Mouse (Mus musculus) stomach, embryonic 16.5 days (tissue): ENCODE measurements around the gene Adck2. TPM values are rescaled to one million over a fixed set of nuclear protein-coding genes. Genes with fewer than 3 reads are reported as not detected.

Experiments used
- ATAC-seq: fragments of 200-750 bp; cut with Nextera tagmentation; 2 replicates; pipeline ENCODE4 v1.8.0; 2017; ENCODE audit warnings: moderate number of reproducible peaks, moderate TSS enrichment; ENCODE audit not compliant: insufficient read depth, low FRiP score
- H3K27ac ChIP-seq: fragments of 300-500 bp; sonication (generic); 2 replicates; pipeline ENCODE4 v1.5.1; 2014; ENCODE audit warnings: low read length
- H3K27me3 ChIP-seq: fragments of 300-500 bp; sonication (generic); 2 replicates; pipeline ENCODE4 v1.6.1; 2014; ENCODE audit warnings: low read length, control low read depth, mixed read lengths; ENCODE audit not compliant: control insufficient read depth, insufficient read depth
- H3K36me3 ChIP-seq: fragments of 300-500 bp; sonication (generic); 2 replicates; pipeline ENCODE4 v1.6.1; 2014; ENCODE audit warnings: low read length; ENCODE audit not compliant: control insufficient read depth, insufficient read depth
- H3K4me1 ChIP-seq: fragments of 300-500 bp; sonication (generic); 2 replicates; pipeline ENCODE4 v1.6.1; 2014; ENCODE audit warnings: low read length, control low read depth, mixed read lengths; ENCODE audit not compliant: control insufficient read depth, insufficient read depth
- H3K4me2 ChIP-seq: fragments of 300-500 bp; sonication (generic); 2 replicates; pipeline ENCODE4 v1.6.1; 2014; ENCODE audit warnings: low read depth, low read length, mixed read lengths
- H3K4me3 ChIP-seq: fragments of 300-500 bp; sonication (generic); replicated peaks from 2 replicates; pipeline ENCODE4 v1.5.1; 2014; ENCODE audit warnings: mild to moderate bottlenecking, low read length
- H3K9ac ChIP-seq: fragments of 300-500 bp; sonication (generic); 2 replicates; pipeline ENCODE4 v1.6.1; 2014; ENCODE audit warnings: low read length
- H3K9me3 ChIP-seq: fragments of 300-500 bp; sonication (generic); replicated peaks from 2 replicates; pipeline ENCODE4 v1.6.1; 2016; ENCODE audit warnings: low read length, control low read depth; ENCODE audit not compliant: control insufficient read depth
- WGBS: fragments of 180-500 bp; shearing (Covaris S2); extraction: QIAGEN DNeasy Blood & Tissue Kit; methylation state at CpG from one replicate; pipeline ENCODE4 v1.1.7; 2014; 5-methylcytosine and 5-hydroxymethylcytosine counted together
- polyA plus RNA-seq: library from polyadenylated mRNA; unstranded; fragments of >200 nt; fragmentation: Nextera tagmentation; extraction: Ambion mirVana; gene quantifications from 2 replicates; pipeline ENCODE4 v1.2.1, GENCODE M21; 2015

Gene Adck2
- polyA plus RNA-seq, 1 experiment from 2014 or later = 33.5 TPM

- Histone ChIP-seq H3K27ac (no peak overlapping the region), H3K4me1 (peaks cover 21% of the 10 kb centered on the region), H3K27me3 (no peaks in the 10 kb centered on the region), H3K36me3 (no peaks in the 10 kb centered on the region), H3K4me3 (no peak overlapping the region; the same call in 1 of the 2 replicates), H3K9ac (no peak overlapping the region), H3K9me3 (no peaks in the 10 kb centered on the region), H3K4me2 (peak overlapping the region; percentile 67)
- no peak for ATAC-seq
- 63% methylated on average over 2 of the region's 2 CpGs for WGBS
Measured at GRCm38 (mm10) chr6:39555648-39555945, 18.1 kb upstream of the Adck2 start.

- peak overlapping the region; percentile 67 for H3K4me3 ChIP-seq
- peak; percentile 68 for ATAC-seq
- H3K27me3 ChIP-seq = no peaks in the 10 kb centered on the region
- peak overlapping the region; percentile 94 for H3K9ac ChIP-seq
- peak overlapping the region; percentile 67 for H3K4me2 ChIP-seq
- peak overlapping the region; percentile 83 for H3K27ac ChIP-seq
- H3K4me1 ChIP-seq = peaks cover 21% of the 10 kb centered on the region
- 1% methylated on average over 54 of the region's 54 CpGs for WGBS
- no peaks in the 10 kb centered on the region for H3K36me3 ChIP-seq
- no peaks in the 10 kb centered on the region for H3K9me3 ChIP-seq
Measured at GRCm38 (mm10) chr6:39556900-39557659, 16.6 kb upstream of the Adck2 start.

- Histone ChIP-seq H3K27ac (peak within 1 kb of the TSS; percentile 83), H3K4me3 (peak within 1 kb of the TSS; percentile 67), H3K36me3 (no peaks in the 10 kb centered on the region), H3K4me2 (peak within 1 kb of the TSS; percentile 67), H3K9ac (peak within 1 kb of the TSS; percentile 94), H3K4me1 (peaks cover 17% of the 10 kb centered on the region), H3K27me3 (no peaks in the 10 kb centered on the region), H3K9me3 (no peaks in the 10 kb centered on the region)
- WGBS = under 1% methylated on average over 47 of the region's 50 CpGs
- peak; percentile 92 for ATAC-seq
Measured at GRCm38 (mm10) chr6:39557723-39558261, 15.9 kb upstream of the Adck2 start, which contains the start of gene Dennd2a. Gene Dennd2a, minus strand, starts transcription at chr6:39557867.

GRCm38 (mm10) chr6:39559276-39559939, 14.3 kb upstream of the Adck2 start:
- Histone ChIP-seq H3K27ac (no peak overlapping the region), H3K4me1 (peaks cover 16% of the 10 kb centered on the region), H3K36me3 (no peaks in the 10 kb centered on the region), H3K9me3 (no peaks in the 10 kb centered on the region), H3K4me2 (no peak overlapping the region), H3K4me3 (no peak overlapping the region), H3K27me3 (no peaks in the 10 kb centered on the region), H3K9ac (no peak overlapping the region)
- 53% methylated on average over 6 of the region's 6 CpGs for WGBS
- no peak for ATAC-seq

GRCm38 (mm10) chr6:39562166-39563015, 11.3 kb upstream of the Adck2 start:
- Histone ChIP-seq H3K9me3 (no peaks in the 10 kb centered on the region), H3K4me1 (no peaks in the 10 kb centered on the region; the same call in 1 of the 2 replicates), H3K27ac (no peak overlapping the region), H3K27me3 (no peaks in the 10 kb centered on the region), H3K36me3 (no peaks in the 10 kb centered on the region), H3K4me2 (peak overlapping the region; percentile 44), H3K9ac (peak overlapping the region; percentile 30), H3K4me3 (peak overlapping the region; percentile 18)
- WGBS = 16% methylated on average over 23 of the region's 23 CpGs
- peak; percentile 68; the same call in 1 of the 2 replicates for ATAC-seq

GRCm38 (mm10) chr6:39567528-39567927, 6.1 kb upstream of the Adck2 start:
- Histone ChIP-seq H3K4me1 (no peaks in the 10 kb centered on the region), H3K9ac (no peak overlapping the region), H3K4me2 (no peak overlapping the region), H3K4me3 (no peak overlapping the region), H3K27me3 (no peaks in the 10 kb centered on the region), H3K9me3 (no peaks in the 10 kb centered on the region), H3K36me3 (no peaks in the 10 kb centered on the region), H3K27ac (no peak overlapping the region)
- no peak for ATAC-seq
- 11% methylated on average over 5 of the region's 5 CpGs for WGBS

- Histone ChIP-seq H3K27ac (no peak overlapping the region), H3K4me3 (no peak overlapping the region), H3K27me3 (no peaks in the 10 kb centered on the region), H3K9me3 (no peaks in the 10 kb centered on the region), H3K36me3 (no peaks in the 10 kb centered on the region), H3K4me2 (no peak overlapping the region), H3K4me1 (peaks cover 11% of the 10 kb centered on the region), H3K9ac (no peak overlapping the region)
- no peak for ATAC-seq
- 65% methylated on average over 3 of the region's 3 CpGs for WGBS
Measured at GRCm38 (mm10) chr6:39570426-39570825, 3.2 kb upstream of the Adck2 start.

- no peak; the same call in 1 of the 2 replicates for ATAC-seq
- H3K4me2 ChIP-seq = peak overlapping the region; percentile 69
- H3K36me3 ChIP-seq = peaks cover 2% of the 10 kb centered on the region; the same call in 1 of the 2 replicates
- H3K27me3 ChIP-seq = no peaks in the 10 kb centered on the region
- H3K4me3 ChIP-seq = peak overlapping the region; percentile 82
- 23% methylated on average over 10 of the region's 10 CpGs for WGBS
- peaks cover 11% of the 10 kb centered on the region for H3K4me1 ChIP-seq
- no peaks in the 10 kb centered on the region for H3K9me3 ChIP-seq
- peak overlapping the region; percentile 87; the same call in 1 of the 2 replicates for H3K27ac ChIP-seq
- peak overlapping the region; percentile 94 for H3K9ac ChIP-seq
Measured at GRCm38 (mm10) chr6:39574555-39574869, 839 bp downstream of the Adck2 start.
